Mouse (Mus musculus) adrenal gland, adult 8-10 months (tissue): ENCODE results near the gene Rps6kb2. TPM values are rescaled to one million over a fixed set of nuclear protein-coding genes. Genes with fewer than 3 reads are reported as not detected.
"Not testable (repeated sequence)": the region's sequence is repeated elsewhere in the genome, so short reads cannot be mapped to it uniquely, and the experiment has no call there.

Experiments used
- DNase-seq: peaks from one replicate; pipeline ENCODE4 v3.0.0; 2022
- total RNA-seq, 4 experiments: library from RNA; stranded (reverse); gene quantifications; 2 replicates each; pipeline ENCODE4 v1.2.4; 2022

The Rps6kb2 gene
- total RNA-seq, 4 experiments from 2014 or later, result 29.2 to 53.0 (median 46.7) TPM

- DNase-seq, result no peak
These were observed 23.7 kb downstream of the Rps6kb2 start, which contains the start of gene Gpr152 for GRCm38 (mm10) chr19:4139446-4139845. Gpr152 (plus strand) TSS chr19:4139787.

GRCm38 (mm10) chr19:4137913-4138312, 25.2 kb downstream of the Rps6kb2 start:
- DNase-seq, result no peak

- DNase-seq, result no peak
These were observed 26.7 kb downstream of the Rps6kb2 start for GRCm38 (mm10) chr19:4136463-4136862.

GRCm38 (mm10) chr19:4135963-4136345, 27.2 kb downstream of the Rps6kb2 start:
- DNase-seq, result not testable (repeated sequence)

GRCm38 (mm10) chr19:4135229-4135962, 27.8 kb downstream of the Rps6kb2 start:
- DNase-seq, result not testable (repeated sequence)

GRCm38 (mm10) chr19:4134354-4134753, 28.8 kb downstream of the Rps6kb2 start:
- no peak for DNase-seq

GRCm38 (mm10) chr19:4131768-4132167, 31.4 kb downstream of the Rps6kb2 start:
- DNase-seq, result no peak

GRCm38 (mm10) chr19:4131075-4131474, 32.1 kb downstream of the Rps6kb2 start:
- DNase-seq, result no peak

GRCm38 (mm10) chr19:4130106-4130505, 33.0 kb downstream of the Rps6kb2 start:
- no peak for DNase-seq

GRCm38 (mm10) chr19:4129462-4129861, 33.7 kb downstream of the Rps6kb2 start:
- no peak for DNase-seq

- no peak for DNase-seq
These were observed 36.2 kb downstream of the Rps6kb2 start for GRCm38 (mm10) chr19:4126759-4127495.

GRCm38 (mm10) chr19:4125741-4126696, 37.1 kb downstream of the Rps6kb2 start, which contains the start of gene Aip:
Aip (minus strand) TSS chr19:4125858.
- DNase-seq, result peak; percentile 98

GRCm38 (mm10) chr19:4125268-4125667, 37.9 kb downstream of the Rps6kb2 start:
- not testable (repeated sequence) for DNase-seq

GRCm38 (mm10) chr19:4124432-4124831, 38.7 kb downstream of the Rps6kb2 start:
- no peak for DNase-seq

- no peak for DNase-seq
These were observed 40.5 kb downstream of the Rps6kb2 start for GRCm38 (mm10) chr19:4122411-4123370.

GRCm38 (mm10) chr19:4121896-4122295, 41.3 kb downstream of the Rps6kb2 start:
- DNase-seq, result not testable (repeated sequence)

- peak; percentile 98 for DNase-seq
These were observed 41.9 kb downstream of the Rps6kb2 start for GRCm38 (mm10) chr19:4121097-4121805.

- DNase-seq, result no peak
These were observed 42.7 kb downstream of the Rps6kb2 start for GRCm38 (mm10) chr19:4120496-4120895.

- no peak for DNase-seq
These were observed 43.3 kb downstream of the Rps6kb2 start for GRCm38 (mm10) chr19:4119716-4120487.

GRCm38 (mm10) chr19:4118350-4118749, 44.8 kb downstream of the Rps6kb2 start:
- DNase-seq, result no peak
